Mouse (Mus musculus) bone marrow macrophage, adult 2 months (primary cell): ENCODE measurements around the gene Micu2.

Experiments used
- CTCF ChIP-seq: IDR thresholded peaks from 2 replicates; pipeline ENCODE4 v1.5.1; 2012; ENCODE audit warnings: low read depth, mild to moderate bottlenecking, low read length, moderate library complexity
- POLR2A ChIP-seq: IDR thresholded peaks from 2 replicates; pipeline ENCODE4 v1.6.1; 2012; ENCODE audit warnings: mild to moderate bottlenecking, low read depth, low read length, borderline replicate concordance

DNA sequence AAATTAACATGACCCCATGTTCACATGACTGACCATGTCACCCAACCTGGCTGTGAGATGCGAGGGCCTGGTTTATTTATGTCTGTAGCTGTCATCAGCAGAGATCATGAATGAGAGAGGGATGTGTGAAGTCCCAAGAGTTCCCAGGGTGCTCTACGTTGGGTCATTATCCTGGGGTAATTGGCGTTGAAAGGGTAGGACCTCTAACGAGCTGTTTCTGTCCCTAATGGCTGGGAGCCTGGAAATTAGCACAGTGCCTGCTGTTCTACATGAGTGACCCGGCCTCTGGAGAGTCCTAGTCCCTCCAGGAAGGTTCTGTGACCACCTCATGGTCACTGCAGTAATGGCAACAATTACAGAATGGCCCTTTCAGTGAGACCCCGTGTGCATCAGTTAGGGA lies 37.1 kb upstream of the Micu2 start:
- no peak for TF ChIP-seq CTCF
- no peak for TF ChIP-seq POLR2A
